Mouse (Mus musculus) urinary bladder, adult 18-20 months (tissue): ENCODE results near the gene Hist2h2ac.
"Not testable (repeated sequence)": the region's sequence is repeated elsewhere in the genome, so short reads cannot be mapped to it uniquely, and the experiment has no call there.

Source experiments
- DNase-seq, 2 experiments: peaks; one replicate each; pipeline ENCODE4 v3.0.0; 2022; ENCODE audit warnings: low spot score in 2 of 2, mixed read lengths in 2 of 2

The Hist2h2ac gene

DNA sequence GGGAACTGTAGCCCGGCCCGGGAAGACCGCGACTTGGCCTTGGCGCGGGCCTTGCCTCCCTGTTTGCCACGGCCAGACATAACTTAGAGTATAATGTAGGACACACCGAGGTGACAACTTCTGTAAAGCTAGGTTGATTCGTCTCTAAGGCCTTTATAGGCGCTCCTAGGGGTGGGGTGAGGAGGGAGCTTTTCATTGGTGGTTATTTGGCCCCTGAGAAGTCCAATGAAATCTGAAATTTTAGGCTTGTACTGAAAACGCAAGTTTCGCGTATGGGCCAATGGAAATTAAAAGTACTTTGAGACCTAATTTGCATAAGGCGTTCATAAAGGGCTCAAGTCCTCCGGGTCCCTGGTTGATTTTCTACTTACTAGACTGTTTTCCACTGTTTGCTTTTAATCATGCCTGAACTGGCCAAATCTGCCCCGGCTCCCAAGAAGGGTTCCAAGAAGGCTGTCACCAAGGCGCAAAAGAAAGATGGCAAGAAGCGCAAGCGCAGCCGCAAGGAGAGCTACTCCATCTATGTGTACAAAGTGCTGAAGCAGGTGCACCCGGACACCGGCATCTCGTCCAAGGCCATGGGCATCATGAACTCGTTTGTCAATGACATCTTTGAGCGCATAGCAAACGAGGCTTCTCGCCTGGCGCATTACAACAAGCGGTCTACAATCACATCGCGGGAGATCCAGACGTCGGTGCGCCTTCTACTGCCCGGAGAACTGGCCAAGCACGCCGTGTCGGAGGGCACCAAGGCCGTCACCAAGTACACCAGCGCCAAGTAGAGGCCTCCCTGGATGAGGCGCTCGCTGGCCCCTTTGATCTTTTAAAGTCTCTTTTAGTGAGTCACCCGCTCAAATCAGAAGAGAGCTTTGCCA, at the start of gene Hist2h2ac, which contains the start of gene Hist2h2be:
TSS of gene Hist2h2ac (minus strand) at position 116 of the 875 bp plus-strand sequence.
TSS of gene Hist2h2be (plus strand) at position 355 of the 875 bp plus-strand sequence.
- peak; percentile 76 to 84 for DNase-seq

DNA sequence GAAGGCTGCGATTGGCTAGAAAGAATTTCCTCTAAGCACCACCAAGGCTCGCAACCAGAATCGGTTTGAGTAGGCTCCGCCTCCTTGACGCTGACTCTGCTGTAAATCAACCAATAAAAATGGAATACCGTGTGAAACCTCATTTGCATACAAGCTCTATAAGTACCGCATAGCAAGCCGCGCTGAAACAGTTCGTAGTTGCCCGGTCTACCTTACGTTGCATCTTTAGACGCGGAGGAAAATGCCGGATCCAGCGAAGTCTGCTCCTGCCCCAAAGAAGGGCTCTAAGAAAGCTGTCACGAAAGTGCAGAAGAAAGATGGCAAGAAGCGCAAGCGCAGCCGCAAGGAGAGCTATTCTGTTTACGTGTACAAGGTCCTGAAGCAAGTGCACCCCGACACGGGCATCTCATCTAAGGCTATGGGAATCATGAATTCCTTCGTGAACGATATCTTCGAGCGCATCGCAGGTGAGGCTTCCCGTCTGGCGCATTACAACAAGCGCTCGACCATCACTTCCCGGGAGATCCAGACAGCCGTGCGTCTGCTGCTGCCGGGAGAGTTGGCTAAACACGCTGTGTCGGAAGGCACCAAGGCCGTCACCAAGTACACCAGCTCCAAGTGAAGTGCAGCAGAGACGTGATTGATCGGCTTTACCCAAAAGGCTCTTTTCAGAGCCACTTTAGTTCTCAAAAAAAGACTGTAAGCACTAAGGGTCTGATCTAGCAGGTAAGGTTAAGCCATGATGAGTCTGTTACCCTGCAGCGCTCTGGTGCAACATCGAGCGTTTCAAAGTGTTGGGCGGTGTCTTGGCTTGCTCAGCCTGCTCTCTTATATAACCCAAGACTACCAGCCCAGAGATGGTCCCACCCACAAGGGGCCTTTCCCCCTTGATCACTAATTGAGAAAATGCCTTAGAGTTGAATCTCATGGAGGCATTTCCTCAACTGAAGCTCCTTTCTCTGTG, 49.1 kb upstream of the Hist2h2ac start, which contains the start of gene Hist2h2bb:
TSS of gene Hist2h2bb (plus strand) at position 242 of the 964 bp plus-strand sequence.
- peak; percentile 77 to 87 for DNase-seq

DNA sequence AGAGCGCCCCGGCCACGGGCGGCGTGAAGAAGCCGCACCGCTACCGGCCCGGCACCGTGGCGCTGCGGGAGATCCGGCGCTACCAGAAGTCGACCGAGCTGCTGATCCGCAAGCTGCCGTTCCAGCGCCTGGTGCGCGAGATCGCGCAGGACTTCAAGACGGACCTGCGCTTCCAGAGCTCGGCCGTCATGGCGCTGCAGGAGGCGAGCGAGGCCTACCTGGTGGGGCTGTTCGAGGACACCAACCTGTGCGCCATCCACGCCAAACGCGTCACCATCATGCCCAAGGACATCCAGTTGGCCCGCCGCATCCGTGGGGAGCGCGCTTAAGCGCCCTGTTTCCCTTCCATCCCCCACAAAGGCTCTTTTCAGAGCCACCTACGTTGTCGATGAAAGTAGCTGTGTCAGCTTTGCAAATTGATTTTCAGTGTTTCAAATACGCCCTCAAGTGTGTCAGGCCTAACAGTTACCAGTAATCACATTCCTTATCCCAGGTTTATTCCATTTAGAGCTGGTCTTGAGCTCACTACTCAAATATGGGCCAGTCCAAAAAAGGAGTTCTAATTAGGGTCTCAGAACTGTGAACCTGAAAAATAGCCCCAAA, 48.2 kb upstream of the Hist2h2ac start:
- not testable (repeated sequence) for DNase-seq

DNA sequence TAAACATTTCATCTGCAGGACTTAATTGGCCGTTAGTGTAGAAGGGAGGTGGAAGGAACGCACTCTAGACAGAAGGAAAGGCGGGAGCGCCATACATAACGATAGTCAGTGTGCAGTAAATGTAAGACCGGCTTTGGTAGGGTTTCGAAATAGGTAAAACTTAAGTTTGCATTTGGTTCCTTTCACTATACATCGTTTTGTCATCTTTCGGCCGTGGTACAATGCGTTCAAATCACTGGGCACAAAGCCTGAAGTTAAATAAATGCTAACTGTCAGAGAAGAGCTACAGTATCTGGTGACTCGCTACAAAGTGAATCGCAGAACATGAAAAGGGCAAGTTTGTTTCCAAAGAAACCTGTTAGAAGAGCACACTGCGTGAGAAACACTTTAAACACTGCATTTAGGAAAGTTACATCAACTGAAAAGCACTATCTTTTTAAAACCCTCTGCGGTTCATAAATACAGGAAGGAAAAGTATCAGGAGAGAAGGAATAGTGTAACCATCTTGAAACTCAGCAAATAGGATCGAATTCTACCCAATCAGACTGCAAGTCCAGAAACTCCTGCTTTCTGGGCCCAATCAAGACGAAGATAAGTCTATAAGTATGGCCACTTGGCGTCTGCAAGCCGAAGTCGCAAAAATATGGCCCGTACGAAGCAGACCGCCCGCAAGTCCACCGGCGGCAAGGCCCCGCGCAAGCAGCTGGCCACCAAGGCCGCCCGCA, 47.5 kb upstream of the Hist2h2ac start, which contains the start of gene Hist2h3b:
TSS of gene Hist2h3b (plus strand) at position 604 of the 725 bp plus-strand sequence.
- DNase-seq, result peak; percentile 72 to 76

DNA sequence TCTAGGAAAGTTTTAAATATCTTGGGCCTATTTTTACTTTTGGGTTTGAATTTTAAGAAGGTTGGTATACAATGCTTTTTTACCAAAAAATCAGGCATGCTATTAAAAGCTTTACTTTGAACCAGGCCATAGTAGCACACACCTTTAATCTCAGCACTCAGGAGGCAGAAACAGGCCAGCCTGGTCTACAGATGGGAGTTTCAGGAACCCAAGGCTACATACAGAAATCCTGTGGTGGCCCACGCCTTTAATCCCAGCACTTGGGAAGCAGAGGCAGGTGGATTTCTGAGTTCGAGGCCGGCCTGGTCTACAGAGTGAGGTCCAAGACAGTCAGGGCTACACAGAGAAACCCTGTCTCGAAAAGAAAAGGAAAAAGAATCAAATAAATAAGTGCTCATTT, 46.9 kb upstream of the Hist2h2ac start:
- no peak for DNase-seq

DNA sequence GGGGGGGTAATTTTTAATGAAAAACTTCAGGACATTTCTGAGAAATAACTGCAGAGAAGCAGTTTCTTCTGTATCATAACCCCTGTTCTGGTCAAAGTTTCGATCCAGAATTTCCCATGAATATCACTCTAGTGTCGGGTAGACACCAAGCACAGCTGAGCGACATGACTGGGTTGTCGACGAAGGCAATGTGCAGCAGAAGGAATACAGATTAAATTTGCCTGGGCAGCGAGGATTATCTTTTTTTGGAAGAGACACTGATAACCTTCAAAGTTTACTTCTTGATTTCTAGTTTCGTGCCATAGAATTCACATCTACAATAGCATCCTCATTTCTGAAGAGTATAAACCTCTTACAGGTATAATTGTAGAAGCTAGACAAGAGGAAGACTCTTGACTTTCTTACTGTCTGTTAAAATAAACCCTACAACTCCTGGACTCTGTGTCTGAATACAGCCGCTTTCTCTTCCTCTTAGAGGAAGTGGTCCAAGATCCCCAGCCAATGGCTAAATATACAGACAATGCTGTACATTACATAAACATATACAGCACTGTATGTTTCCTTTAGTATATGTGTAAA, 45.5 kb upstream of the Hist2h2ac start:
- DNase-seq, result no peak

DNA sequence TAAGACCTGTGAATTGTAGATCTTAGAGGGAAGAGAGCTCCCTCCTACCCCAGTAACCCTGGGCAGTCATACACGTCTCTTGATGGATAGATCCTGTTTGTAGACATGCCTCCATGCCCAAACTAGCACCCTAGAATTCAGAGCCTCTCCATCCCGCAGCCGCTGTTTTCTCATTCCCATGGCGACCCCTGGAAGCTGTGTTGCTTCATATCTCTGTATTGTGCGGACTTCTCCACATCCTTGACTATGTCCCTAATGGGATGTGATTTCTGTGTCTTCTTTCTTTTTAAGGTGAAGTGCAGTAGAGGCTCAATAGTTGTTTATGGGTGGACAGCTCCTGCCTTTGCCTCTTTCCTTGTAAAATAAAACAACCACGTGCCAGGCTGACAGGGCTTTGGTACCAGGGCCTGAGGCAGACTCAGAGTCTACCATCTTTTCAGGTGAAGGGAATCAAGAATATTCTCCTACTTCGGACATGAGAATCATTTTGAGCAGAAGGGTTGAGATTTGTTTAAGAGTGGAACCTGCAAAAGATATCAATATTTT, 43.8 kb upstream of the Hist2h2ac start:
- no peak for DNase-seq

DNA sequence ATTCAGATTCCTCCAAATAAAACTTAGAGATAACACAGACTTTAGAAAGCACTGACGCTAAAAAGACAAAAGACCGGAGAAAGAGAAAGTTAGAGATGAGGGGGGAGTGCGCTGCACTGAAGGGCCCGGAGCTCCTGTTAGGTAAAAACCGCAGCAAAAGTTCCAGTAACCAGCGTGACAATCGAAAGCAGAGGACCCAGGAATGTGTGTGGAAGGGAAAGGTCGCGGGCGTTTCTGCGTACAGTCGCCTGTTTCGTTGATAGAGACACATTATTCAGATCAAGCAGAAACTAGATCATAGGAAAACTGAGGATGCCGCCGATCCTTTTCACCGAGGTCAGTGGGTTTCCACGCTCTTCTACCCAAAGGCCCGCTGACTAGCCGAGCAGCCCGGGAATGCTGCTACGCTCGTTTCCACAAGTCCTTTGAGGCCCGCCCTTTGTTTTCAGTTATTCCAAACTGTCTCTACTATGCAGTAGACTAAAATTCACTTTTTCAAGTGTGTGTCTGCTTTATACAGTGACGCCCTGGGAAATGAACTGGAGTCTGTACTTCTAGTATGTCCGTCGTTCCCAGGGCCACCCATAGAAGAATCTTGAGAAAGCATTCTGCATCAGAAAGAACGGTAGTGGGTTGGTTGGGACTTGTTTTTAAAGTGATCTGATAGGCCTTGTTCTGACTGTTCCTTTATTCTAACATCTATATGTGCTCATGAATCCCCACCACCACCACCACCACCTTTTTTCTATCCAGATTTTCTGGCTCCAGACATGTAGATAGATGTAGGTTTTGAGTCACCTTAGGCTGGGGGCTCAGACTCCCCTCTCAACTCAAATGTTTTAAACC, 43.1 kb upstream of the Hist2h2ac start:
- peak; percentile 31 to 38 for DNase-seq

DNA sequence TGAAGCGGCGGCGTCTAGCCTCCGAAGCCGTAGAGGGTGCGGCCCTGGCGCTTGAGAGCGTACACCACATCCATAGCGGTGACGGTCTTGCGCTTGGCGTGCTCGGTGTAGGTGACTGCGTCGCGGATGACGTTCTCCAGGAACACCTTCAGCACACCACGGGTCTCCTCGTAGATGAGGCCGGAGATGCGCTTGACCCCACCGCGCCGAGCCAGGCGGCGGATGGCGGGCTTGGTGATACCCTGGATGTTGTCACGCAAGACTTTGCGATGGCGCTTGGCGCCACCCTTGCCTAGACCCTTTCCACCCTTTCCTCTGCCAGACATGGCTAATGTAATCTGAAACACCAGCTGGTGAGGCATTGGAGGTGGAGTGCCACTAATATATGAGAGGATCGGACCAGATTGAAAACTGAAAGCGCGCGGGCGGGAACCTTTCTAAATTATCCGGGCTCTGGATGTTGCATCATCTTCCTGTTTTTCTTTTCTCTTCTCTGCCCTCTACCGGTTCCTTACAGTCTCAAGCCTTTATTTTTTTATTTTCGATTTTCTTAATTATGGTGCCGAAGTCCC, 42.4 kb upstream of the Hist2h2ac start, which contains the start of gene Hist2h4:
TSS of gene Hist2h4 (minus strand) at position 333 of the 572 bp plus-strand sequence.
- peak; percentile 95 for DNase-seq

DNA sequence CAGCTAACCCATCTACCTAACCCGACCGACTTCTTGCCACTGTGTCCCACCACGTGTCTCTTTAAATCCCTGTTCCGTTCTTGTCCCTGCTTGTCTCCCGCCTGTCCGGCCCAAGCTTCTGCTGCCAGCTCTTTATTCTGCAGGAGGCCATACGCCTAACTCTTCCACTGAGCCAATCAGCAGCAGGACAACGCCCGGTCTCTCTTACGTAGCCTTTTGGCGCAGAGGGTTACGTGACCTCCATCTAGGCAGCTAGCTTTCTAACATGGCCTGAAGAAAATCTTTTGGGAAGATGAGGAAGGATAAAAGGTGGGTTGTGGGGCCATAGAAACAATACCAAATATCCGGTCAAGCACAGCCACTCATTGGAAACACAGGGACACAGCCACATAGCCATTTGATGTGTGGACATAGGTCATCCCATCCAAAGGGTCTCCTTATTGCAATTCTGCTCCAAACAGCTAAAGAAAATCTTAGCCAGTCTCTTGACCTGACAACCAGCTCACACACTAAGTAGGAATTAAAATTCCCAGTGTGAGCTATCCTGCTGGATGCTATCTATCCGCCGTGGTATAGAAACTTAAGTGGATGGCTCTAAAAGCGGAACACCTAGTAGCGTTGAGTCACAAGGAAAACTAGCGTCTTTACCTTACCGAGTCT, 41.7 kb upstream of the Hist2h2ac start:
- peak; percentile 58 to 85 for DNase-seq

DNA sequence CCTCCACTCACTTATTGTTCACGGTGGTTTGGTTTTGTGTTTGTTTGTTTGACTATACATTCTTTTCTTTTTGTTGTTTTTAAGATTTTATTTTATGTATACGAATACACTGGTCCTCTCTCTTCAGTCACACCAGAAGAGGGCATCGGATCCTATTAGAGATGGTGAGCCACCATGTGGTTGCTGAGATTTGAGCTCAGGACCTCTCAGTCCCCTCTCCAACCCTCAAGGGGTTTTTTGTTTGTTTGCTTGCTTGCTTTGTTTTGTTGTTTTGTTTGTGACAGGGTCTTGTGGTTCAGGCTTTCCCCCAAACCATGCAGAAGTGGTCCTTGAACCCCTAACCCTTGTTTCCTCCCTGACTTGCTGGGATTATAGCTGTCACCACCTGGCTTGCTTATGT, 40.9 kb upstream of the Hist2h2ac start:
- no peak for DNase-seq

DNA sequence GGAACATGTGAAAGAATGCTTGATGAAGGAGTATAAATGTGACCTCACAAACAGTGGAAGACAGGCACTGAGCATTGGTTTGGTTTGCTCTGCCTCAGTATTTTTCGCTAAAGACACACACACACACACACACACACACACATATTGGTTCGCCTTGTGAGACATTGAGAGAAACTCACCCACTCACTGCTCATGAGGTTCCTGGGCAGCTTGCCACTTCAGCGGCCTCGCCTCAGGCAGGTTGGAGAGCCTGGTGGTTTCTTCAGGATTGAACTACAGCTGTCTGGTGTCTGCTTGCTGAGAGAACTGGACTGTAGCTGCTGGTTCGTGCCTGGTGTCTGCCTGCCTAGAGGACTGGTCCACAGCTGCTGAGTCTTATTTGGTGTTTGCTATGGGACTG, 39.5 kb upstream of the Hist2h2ac start:
- no peak for DNase-seq

DNA sequence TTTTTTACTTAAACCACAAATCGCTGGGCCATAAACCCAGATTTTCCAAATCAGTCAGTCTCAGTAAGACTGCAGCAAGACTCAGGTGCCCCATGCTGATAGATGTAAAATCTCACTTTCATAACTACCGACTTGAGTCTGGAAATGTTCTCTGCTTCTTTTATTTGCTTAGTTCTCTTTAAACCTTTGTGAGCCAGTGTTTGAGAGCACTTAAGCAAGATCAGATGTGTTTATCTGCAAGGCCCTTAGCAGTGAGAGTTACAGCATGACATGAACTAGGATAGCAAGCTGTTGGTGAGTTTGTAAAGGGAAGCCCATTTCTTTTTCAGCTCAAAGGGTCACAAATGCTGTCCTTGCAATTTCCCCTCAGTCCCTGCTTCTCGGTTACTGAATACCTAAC, 36.5 kb upstream of the Hist2h2ac start:
- DNase-seq, result no peak

DNA sequence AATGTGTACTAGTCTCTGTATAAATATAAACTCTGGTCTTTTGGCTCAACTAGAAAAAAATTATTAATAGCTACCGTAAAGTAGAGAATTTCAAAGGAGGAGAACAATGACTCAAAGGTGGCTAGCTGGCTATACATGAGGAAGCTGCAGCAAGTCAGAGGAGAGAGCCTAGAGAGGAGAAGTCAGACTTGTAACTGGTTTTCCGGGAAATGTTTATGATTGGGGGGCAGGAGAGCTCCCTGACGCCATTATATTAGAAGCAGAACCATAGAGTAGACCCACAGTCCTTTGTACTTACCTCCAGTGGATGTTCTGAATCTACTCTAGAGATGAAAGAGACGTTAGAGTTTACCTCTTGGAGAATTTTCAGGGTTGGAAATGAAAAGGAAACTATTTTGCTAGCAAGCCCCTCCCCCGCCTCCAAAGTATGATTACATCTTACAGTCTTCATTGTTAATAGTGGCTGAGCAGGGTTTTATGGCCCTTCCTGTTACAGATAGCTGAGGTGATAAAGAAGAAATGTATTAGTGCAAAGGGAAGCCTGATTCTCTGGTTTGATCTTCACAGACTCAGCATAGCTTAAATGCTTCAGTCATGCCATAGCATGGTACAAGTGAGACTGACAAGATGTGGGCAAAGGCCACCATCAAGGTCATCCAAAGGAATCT, 35.4 kb upstream of the Hist2h2ac start:
- no peak for DNase-seq

DNA sequence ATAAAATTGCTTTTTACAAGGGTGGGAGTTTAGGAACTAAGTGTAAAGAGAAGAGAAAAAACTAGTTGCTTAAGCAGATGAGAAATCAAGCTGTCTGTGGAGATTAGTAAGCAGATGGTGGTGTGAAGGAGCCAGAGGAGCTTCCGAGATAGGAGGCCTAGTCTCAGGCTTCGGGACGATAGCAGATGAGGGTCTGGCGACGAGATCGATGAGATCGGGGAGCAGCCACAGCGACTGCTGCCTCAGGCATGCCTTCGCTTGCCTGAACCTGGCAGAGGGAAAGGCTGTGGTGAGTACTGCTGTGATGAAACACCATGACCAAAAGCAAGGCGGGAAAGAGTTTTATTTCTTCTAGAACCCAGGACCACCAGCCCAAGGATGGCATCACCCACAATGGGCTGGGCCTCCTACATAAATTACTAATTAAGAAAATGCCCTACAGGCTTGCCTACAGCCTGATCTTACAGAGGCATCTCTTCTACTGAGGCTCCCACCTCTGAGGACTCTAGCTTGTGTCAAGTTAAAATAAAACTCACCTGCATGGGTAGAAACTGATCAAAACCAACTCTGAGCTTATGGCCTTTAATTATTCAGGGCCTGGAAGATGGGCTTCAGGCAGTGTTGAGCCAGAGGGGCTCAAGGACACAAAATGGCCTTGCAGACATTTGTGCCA, 34.1 kb upstream of the Hist2h2ac start:
- DNase-seq, result peak in 1 of 2 experiments; percentile 45

DNA sequence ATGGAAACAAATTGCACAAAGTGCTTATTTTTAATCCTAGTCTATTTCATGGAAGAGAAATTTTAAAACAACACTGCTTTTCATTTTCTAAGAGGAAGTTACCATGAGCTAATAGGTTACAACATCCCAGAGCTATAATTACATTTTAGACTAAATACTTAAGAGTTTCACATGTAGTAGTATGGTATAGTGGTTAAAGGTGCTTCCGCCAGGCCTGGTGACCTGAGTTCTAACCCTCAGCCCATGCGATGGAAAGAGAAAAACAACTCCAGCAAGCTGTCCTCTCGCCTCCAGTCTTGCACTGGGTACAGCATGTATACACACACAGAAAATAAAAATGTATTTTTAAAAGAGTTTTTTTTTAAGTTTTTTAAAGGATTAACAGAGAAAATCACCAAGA, 31.1 kb upstream of the Hist2h2ac start:
- no peak for DNase-seq

DNA sequence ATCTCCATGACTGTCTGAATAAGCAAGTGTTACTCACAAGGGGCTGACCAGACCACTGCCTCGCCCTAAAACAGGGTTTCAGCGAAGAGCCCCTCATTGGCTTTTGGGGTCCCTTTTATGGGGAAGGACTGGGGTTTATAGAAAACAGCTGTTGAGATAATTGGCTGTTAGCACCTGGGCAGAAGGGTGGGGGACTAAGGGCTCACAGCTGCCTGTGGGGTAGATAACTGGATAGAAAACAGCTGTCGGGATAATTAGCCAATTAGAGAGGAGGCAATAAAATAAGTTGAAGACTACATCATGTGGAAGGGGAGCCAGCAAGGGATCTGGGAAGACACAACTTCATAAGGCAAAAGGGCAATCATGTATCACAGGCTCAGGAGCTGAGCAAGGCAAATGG, 30.2 kb upstream of the Hist2h2ac start:
- no peak for DNase-seq
